Mouse (Mus musculus) regulatory T cell (primary cell): ENCODE measurements at regions not wholly inside any gene's neighbourhood (a gene's known extent, or its start where the extent isn't known, plus 50 kb on each side); places are given as distances from the start of the nearest gene placed in this dataset.

Experiments used
- in situ Hi-C: fragments of 300-600 bp; cut with MboI, MseI; formaldehyde crosslinking; loops from one replicate; pipeline ENCODE4 v1.15.1; 2025; ENCODE audit warnings: high pct_unique_total_duplicates

DNA sequence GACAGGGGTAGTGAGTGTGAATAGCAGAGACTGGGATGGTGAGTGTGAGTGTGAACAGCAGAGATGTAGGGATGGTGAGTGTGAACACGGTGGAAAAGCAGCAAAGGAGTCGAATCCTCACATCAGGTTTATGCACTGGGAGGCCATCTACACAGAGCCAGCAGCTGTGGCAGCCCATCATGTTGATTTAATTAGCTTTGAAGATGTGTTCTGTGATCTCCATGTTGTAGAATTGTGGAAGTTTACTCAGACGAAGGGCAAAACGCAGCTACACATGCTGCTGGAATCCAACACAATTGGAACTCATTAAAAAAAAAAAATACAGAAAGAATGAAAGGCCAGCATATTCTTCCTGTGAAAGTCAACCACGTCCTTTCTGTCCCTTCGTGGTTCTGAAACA, 80.2 kb upstream of the Lrig3 start:
- in situ Hi-C loops, result no loop called here

DNA sequence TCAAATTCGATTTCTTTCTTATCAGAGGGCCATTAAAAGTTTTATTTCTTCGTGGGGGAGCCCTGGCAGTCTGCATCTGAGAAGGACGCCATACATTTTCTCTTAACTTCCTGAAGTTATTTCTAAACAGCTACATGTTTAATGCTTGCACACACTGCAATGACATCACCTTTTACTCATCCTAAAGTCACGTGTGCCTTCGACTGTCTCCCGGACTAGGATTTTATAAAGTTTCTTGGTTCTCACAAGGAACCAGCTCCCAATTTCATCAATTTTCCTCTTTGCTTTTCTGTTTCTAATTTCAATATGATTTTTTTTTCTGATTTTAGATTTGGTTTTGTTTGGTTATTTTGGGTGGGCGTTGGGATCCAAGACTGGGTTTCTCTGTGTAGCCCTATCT, 73.8 kb upstream of the Lrig3 start:
- in situ Hi-C loops, result no loop called here

DNA sequence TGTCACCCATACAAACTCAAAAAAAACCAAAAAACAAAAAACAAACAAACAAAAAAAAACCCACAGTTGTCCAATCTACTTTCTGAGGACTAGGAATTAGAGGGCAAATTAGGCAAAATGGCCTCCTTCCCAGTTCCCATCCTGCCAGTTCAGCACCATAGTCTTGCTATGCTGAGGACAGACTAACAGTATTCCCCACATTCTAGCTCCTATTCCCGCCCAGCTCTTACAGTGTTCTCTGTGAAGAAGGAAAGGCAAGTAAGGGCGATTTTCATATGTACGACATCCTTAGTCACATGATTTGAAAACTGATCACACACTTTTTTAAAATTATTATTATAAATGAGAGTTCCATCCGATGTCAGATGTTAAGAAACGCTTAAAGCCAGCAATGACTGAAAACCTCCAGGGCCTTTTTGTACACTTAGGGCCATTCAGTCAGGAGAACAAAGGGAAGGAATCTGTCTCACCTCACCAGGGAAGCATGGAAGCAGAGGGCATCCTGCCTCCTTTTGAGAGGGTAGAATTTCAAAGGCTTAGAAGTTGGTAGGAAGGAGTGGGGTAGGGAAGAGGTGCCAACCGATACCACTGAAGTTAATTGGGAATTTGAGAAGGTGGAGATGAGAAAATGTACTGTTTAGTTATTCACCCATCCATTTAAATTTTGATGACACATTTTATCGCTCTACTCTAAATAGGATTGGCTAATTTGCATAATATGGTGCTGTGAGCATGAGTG, 70.1 kb upstream of the Lrig3 start:
- in situ Hi-C loops, result no loop called here

GRCm38 (mm10) chr10:125896646-125897045, 69.3 kb upstream of the Lrig3 start:
- in situ Hi-C loops, result no loop called here

DNA sequence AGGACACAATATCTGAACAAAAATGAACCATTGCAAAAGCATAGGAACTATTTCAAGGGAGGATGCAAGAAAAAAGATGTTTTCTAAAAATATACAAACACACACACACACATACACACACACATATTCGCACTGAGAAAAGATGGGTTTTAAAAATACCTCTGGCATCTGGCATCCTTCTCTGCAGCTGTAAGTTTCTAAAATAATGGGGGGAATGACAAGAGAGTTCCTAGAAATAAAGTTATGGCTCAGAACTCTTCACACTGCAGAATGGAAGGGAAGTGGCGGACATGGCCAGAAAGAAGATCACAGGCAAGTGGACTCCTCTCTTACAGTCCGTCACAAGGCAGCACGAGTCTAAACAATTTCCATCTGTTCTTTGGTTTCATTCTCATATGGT, 66.5 kb upstream of the Lrig3 start:
- in situ Hi-C loops, result no loop called here

- in situ Hi-C loops, result no loop called here
These were observed 65.4 kb upstream of the Lrig3 start for GRCm38 (mm10) chr10:125900562-125900961.

DNA sequence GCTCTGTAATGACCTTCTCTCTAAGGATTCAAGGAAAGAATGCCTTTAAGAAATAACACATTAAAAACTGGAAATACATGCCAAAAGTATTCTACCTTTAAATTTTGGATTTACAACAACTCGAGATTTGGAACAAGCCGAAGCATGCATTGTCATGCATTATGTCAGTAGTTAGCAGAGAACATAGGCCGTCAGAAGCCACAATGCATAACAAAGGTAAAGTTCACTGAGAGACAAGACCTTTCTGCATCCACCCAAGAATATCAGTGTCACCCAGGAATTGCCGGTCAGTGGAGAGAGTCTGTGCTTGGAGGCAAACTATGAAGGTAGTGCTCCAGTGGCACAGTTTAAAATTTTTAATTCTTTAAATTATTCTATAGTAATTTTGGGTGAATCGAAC, 63.3 kb upstream of the Lrig3 start:
- in situ Hi-C loops, result no loop called here

GRCm38 (mm10) chr10:125912207-125912606, 53.8 kb upstream of the Lrig3 start:
- in situ Hi-C loops, result no loop called here
